Mouse (Mus musculus) left cerebral cortex, adult 11 months (tissue): ENCODE measurements at regions not wholly inside any gene's neighbourhood (a gene's known extent, or its start where the extent isn't known, plus 50 kb on each side); places are given as distances from the start of the nearest gene placed in this dataset.

Experiments used
- DNase-seq: peaks from one replicate; pipeline ENCODE4 v3.0.0; 2022; ENCODE audit warnings: low spot score

DNA sequence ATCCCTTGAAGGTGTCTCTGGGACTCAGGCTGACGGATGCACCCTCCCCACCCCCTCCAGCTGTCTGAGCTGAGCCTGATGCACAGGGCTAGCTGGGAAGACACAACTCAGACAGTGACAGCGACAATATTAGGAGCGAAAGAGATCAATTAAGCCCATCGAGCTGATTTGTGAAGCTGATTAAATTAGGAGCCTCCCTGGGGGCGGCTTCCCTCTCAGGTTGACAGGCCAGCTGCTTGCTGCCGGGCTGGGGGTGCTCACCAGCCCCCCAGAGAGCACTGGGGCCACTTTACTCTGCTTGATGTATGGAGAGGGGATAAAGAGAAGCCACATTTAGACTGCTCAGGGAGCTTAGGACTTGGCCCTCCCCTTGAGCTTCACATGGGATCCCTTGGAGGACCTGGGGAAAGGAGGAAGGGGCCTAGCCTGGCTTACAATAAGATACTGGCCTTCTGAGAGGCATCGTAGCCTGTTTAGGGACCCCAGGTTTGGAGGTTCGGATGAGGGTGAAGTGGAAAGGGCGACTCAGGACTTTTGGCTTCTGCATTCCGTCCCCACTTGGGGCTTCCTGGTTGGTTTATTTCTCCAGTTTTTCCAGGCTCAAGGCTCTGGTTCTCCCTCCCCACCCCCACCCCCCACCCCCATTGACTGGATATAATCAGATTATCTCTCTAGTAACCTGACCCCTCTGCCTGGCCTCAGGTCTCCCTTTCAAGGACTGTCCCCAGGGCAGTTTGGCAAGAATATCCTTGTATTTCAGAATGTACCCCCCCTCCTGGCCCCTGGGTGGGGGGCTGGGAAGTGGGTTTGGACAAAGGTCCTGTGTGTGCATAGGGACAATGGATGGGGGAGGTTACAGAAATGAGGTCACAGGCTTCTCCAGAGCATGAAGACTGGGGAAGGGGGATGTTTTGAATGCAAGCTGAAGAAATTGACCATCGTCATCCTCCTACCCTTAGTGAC is 283.4 kb downstream of the Rps24 start:
- DNase-seq: no peak

DNA sequence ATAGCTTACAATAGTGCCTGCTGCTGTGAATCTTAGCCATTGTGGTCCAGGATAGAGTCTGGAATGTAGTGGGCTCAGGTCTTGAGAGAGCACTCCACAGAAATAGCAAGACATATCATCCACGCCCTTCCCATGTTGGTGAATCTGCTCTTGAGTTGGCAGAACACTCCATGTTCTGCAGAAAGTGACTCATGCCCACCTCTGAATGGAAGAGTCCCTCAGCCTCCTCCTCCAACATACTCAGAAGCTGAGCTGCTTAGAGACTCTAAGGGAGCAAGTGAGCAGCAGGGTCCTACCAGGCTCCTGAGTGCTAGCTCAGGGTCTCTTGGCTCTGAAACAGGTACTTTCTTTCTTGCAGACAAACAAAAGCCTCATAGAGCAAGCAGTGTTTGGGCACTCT is 284.7 kb downstream of the Rps24 start:
- no peak for DNase-seq

DNA sequence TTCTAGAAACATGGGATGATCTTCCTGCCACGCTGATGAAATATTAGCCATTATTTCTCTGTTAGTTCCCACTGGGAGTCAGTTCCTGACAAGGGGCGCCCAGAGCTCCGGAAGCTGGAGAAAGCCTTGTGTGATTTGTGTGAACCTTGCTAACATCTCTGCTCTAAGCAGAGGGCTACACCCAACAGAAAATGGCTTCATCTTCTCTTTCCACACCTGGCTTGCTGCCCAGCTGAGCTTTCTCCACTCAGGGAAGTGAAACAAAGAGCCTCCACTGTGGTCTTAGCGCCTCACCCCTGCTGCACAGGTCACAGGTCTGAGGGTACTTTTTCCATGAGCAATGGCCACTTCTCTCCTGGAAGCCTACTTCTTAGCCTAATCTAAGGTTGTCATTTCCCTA is 285.2 kb downstream of the Rps24 start:
- no peak for DNase-seq

DNA sequence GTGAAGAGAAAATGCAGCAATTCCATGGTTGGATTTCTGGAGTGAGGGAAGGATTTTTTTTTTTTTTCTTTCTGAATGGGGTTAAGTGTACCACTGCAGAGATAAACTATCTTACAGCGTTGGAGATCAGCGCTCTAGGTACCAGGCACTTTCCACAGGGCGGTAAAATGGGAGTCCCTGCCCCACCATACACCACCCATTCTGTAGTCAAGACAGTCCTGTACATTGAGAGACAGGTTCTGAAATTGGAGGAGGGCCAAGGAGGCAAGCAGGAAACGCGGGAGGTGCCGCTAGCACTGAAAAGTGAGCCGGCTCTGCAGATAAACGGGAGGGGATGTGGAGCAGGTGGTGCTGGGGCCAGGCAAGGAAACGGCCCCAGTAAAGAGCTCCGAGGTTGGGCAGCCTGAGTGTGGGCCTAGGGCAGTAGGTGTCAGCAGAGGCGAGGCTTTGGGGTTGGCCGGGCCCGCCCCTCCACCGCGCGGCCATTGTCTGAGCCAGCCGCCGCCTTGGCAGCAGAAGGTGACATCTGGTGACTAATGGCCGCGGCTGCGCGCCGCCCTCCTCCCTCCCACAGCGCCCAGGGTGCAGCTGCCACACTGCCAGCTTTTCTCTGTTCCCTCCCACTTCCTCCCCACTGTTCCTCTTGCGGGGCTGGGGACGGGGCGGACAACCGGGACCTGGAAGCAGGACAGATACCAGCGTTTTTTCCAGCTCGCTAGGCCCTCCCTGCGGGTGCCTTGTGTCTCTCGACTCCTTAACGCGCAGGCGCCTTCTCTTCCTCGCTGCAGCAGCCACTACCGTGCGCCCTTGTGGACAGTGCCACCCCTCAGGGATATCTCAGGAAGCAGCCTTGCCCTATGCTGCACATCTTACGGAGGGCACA is 292.1 kb downstream of the Rps24 start:
- peak; percentile 87 for DNase-seq

DNA sequence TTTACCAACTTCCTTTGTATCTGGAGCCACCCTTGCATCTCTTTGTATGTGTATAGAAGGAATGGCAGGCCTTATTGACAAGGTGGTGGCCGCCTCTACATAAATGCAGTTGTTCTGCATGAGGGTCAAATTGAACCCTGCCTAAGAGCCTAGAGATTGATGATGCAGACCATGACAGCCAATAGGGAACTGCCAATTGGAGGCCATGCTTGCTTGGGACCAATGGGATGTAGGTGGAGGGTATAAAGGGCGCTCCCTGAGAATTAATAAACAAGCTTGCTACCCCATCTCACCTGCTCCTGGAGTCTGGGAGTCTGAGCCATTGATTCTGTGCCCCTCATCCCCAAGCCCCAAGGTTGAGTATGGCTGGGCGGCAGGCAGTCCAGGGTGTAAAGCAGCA is 294.7 kb downstream of the Rps24 start:
- no peak for DNase-seq

DNA sequence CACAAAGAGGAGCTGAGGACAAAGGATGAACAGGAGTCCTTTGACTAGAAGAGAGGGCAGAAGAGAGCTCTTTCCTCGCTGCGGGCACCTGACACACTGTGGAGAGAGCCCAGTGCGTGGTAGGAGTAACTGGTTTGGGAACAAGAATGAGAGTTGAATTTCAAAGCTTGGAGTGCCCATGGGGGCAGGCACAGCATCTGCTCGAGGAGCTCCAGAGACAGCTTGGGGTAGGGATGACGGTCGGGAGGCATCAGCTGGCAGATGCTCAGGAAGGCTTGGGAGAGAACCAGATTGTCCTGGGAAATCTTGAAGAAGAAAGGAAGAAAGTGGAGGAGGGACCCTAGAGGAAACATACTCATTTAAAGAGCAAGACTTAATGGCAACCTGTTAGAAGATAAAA is 297.0 kb downstream of the Rps24 start:
- no peak for DNase-seq

DNA sequence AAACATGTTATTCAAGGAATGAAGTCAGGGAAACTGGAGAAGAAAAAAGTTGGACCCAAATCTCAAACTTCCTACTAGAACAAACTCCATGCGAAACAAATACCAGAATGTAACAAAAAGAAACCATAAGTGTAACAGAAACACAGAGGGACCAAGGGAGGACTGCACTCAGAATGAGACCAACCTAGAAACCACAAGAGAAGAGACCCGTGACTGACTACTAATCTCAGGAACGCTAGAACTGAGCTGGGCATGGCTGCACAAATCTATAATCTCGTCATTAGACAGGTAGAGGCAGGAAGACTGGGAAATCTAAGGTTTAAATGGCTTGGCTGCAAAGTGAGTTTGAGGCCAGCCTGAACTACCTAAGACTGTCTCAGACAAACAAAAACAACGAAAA is 298.5 kb downstream of the Rps24 start:
- no peak for DNase-seq

DNA sequence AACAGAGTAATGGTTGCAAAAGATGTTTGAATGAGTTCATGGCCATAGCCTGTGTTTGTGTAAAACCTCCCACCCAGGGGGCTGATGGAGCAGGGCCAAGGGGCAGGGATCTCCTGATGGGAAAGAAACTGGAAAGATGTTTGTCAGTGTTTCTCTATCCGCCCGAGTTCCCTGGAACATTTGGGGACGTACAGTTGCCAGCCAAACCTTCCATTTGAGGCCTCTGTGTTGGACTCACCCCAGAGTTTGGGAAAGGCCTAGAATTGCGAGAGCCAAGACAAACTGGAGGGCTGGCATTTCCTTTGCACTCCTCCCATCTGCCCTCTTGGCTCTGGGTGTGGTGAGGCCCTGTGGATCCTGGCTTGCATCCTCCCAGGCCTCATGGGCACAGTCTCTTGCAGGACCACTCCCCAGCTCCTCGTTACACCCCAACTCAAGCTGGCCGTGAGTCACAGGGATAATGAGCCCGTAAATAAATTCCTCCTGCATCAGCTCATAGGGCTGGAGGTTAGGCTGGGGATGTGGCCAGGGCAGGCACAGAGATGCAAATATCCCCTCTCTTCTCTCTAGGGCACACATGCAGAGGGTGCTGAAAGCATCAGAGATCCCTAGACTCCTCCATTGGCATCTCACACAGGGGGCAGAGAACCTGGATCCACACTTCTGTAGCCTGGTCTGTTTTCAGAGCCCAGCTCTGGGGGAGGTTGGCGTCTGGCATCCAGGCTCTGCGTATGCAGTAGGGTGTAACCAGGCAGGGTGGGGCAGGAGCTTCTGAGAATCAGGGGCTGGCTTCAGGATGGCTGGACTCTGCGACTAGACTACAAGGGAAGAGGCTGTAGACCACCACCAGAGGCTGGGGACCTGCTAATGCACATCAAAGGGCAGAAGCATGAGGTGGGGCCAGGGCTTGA is 306.7 kb downstream of the Rps24 start:
- no peak for DNase-seq

DNA sequence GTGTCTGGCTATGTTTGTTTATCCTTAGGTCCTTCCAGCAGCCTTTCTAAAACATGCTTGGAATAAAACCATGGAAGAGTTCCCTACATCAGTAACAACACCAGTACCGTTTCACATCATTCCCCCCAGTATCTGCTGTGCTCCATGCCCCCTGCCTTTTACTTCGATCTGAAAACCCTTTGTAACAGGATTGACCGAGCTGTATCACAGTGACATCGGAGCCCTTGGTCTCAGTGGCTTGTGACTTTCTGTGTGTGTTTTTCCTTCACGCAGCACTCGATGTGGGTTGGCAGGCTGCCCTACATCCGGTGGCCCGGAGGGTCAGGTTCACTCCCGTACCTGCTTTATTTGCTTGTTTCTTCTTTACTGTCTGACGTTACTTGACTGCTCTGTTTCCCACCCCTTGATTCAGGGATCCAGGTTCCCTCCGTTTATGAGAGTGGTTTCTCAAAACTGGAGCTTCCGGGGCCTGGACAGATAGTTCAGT is 307.5 kb downstream of the Rps24 start:
- no peak for DNase-seq

DNA sequence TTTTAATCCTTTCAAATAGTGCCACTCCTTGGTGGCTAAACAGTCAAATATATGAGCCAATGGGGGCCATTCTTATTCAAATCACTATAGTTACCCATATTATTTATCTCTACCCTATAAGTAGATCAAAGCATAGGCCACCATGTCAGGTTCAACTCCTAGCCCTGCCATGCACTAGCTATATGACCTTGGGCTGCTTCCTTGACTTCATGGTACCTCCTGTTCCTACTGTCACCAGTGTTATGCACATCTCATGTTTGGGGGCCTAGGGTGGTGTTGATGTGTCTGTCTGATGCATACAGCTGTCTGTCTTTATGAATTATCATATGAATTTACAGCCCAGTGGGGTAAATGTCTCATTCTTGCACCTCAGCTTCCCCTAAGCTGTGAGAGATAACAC is 310.6 kb downstream of the Rps24 start:
- no peak for DNase-seq

DNA sequence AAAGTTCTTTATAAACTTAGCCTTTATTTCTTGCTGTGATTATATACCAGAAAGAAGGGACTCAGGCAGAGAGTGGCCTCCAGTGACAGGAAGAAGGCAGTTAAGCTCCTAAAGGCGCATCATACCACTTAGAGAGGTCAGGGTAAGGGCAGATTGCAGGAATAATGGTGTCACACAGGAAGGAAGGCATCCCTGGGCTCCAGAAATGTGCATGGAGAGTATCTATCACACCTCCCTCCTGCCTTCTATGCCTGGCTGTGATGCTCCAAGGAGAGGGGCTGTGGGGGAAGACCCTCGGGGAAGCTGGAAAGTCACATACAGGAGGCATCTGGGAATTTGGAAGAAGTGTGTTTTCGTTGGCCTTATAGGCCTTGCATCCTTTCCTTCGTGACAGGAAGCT is 311.1 kb downstream of the Rps24 start:
- no peak for DNase-seq

DNA sequence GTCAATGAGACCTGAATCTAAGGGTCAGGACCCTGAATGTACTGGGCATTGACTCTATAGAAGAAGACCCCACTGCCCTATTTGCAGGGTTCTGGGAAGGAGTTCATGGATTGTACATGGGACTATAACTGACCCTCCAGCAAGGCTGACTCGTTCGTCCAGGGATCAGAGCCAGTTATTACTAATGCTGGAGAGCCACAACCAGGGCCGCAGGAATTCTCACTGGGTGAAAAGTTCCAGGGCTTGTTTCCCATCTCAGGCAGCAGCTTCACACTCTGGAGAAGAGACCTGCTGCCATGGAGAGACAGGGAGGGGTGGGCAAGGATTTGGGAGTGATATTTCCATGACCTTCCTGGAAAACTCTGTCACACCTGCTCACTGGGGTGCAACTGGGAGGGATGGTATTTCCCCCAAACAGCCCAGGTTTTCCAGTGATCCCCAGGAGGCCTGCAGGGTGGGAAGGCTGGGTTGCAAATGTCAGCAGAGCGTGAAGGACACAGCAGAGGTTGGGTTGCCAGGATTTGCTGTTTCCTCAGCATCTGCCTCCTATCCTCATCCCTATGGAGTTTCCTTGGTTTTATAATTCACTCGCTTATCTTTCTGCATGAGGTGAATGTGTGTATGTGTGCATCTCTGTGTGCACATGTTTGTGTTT is 316.2 kb downstream of the Rps24 start:
- DNase-seq: no peak

DNA sequence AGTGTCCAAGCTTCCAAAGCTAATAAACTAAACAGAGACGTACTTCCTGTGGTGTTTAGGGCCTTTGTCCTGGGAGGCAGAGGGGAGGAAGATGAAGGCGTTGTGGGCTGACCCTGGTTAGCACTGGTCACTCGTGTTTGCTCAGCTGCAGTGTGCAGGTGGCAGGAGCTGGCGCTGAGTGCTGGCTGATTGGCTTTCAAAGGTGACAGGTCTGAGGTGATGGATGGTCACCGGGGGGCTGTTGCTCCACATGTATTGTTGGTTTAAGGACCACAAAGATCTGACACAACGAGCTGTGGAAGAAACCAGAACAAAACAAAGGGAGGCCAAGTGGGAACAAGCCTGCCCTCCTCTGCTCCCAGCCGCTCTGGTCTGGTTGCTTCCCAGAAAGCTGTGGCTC is 320.1 kb downstream of the Rps24 start:
- DNase-seq: no peak

DNA sequence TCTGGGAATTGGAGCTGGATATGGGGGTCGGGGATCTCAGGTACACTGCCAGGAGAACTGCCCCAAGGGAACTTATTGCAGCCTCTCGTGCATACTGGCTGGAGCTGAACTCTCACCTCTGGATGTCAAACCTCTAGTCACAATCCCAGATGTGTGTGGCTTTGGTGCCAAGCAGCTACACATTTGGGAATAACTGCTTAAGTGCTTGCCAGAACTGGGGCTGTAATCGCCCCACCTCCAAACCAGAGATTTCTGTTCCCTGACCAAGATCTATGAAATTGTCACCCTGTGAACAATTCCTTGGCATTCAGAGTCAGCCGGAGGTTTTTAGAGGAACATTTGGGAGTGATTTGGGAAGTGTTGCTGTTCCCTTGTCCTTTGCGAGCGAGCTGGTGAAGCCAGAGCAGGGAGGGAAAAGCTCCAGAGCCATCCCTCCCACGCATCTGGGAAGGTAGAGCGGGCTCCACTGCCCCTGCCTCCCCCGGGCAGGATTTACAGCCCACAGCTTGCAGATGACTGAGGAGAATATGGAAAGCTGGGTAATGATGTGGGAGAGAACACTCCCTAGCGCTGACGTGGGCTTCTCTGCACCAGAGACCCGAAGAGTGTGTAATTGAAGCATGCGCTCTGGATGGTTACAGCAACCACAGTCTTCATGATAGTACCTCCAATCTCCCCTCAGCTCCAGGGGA is 336.1 kb downstream of the Rps24 start:
- peak; percentile 35 for DNase-seq

DNA sequence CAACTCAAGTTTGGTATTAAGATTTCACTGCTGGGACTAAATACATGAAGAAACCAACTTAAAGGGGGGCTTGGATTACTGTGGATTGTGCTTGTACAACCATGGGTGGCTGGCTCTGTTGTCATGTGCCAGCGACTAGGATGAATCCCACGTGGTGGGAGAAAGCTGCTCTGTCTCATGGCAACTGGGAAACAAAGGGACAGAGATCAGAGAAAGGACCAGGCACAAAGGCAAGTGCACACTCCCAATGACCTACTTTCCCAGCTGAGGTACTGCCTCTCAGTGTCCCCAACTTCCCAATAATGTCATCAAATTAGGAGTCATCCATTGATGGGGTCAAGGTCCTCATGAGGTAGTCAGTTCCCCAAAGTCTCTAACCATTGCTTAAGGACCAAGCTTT is 337.4 kb downstream of the Rps24 start:
- no peak for DNase-seq

DNA sequence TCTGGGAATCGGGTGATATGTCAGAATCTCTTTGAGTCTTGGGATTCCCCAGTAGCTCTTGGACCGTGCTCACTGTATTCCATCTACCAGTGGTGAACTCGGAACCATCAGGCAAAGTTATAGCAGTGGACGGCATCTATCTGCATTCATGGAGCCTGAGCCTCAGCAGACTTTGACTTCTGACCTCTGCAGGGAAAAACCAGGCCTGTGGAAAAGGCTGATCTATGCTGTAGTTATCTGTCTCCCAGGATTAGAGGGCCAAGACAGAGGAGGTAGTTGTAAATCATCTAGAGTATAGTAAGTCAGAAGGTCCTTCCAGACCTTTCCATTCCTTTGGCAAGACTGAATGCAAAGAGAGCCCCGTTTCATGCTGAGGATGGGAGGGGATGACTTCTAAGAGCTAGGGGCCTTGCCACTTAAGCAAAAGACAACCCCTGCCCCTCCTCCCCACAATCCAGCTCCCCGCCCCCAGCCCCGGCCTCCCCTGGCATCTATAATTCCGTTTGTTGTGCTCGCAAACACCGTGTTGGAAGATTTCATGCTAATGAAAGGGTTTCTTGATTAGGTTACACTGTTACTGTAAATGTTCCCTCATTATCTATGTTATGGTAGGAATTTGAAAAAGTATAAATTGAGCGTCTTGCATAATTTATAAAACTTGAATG is 338.9 kb downstream of the Rps24 start:
- DNase-seq: no peak

DNA sequence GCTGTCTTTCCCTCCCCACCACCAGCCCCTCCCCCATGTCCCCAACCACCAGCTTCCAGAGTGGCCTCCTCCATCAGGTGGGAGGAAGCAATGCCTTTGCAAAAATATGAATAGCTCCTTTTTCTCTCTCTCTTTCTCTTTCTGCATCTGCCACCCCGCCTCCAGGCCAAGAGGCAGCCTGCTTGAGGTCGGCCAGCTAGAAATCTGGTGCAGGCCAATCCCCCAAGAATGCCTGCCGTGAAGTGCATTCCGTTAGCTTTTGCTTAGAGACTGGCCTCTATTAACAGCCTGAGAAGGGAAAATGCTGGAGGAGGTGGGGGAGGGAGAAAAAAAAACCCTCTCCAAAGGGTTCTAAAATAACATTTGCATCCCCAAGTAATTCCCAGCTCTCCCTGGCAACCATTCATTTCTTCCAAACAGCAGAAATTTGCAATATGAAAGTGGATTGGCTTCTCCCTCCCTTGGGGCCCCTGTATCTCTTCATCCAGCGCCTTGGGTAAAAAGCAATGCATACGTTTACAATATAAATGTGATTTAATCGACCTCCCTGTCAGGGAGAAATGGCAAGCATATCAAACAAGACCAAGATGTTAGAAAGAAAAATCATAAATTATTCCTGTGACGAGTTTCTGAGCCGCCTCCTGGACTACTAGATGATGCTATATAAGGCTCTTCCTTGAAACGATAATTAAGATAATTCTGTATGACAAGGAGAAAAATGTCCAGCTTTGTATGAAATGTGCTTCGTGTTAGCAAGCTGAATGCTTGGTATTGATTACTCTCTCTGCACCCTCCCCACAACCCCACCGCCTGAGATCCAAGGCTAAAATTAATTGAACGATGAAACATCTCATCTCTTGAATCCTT is 339.8 kb downstream of the Rps24 start:
- no peak for DNase-seq

DNA sequence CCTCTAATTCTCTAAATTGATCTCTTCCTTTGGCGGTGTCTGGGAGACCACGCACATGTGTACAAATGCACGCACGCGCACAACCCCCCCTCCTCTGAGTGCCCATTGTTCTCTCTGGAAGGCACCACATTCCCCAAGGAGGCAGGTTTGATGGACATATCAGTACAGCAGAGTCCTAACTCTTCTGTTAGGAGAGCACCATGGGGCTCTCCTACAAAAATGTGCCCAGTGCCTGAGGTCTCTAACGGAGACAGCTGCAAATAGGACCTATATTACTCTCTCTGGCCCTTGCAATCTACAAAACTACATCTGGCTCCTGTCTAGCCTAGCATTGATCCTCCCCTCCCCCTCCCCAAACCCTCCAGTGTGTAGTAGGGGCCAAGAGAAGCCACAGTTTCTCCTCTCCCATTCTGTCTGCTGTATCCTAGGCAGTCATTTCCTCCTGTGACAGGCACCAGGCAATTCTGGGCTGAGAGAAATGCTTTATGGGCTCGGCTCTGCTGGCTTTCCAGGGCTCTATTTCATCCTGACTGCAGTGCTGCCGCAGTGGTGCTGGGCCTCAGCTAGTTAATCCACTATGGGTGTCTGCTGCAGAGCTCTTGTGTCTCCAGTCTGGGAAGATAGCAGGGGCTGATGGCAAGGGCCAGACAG is 340.6 kb downstream of the Rps24 start:
- DNase-seq: no peak

DNA sequence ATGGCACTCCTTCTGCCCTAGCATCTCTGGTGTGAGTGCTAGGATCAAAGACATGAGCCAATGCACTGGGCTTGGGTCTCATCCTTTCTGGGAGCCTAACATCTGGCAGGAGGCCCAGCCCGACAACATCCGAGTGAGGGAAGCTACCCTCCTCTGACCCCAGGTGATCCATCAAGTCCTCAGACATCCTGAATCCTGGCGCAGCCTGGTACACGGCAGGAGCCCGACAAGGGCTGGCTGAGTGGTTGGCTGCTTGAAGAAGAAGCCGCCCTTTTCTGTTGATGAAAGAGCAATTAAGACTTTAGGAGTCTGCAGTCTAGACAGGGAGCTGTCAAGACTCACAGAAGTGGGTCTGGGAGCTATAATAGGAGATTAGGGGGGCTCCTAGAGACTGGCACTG is 342.1 kb downstream of the Rps24 start:
- no peak for DNase-seq
